24 mouse cellular contexts compared by ENCODE assay signal in genomic region chr11:35292228-35292747, GRCm38 (mm10).
DNase-seq lines count a peak whose midpoint lies in the region; ATAC-seq and TF ChIP-seq lines count a peak whose summit lies in the region.
"Had no signal": no experiment of that assay in that cellular context is flagged by ENCODE, and none has a peak within 500 bp of the region (broad histone marks: within the 10 kb centered on the region; RNA-seq: fewer than 3 reads in every experiment).

No protein-coding gene starts in this region.

- H3K9ac ChIP-seq in heart, embryonic 12.5 days = no peak overlapping the region
- H3K9ac ChIP-seq in heart, embryonic 15.5 days = no peak overlapping the region
- no peak overlapping the region for H3K9ac ChIP-seq in heart, adult 2 months (ENCODE audit: low read depth, low read length)
- no peak overlapping the region for H3K9ac ChIP-seq in kidney, embryonic 16.5 days (replicated peaks; ENCODE audit: low read length)
- H3K9ac ChIP-seq: embryonic facial prominence, embryonic 13.5 days; forebrain, embryonic 12.5 days had no signal

- WGBS in heart, embryonic 12.5 days = 49% methylated on average over 8 of the region's 8 CpGs
- WGBS in heart, embryonic 15.5 days = 44% methylated on average over 8 of the region's 8 CpGs
- WGBS in heart, adult 2 months = 59% methylated on average over 8 of the region's 8 CpGs
- WGBS in kidney, embryonic 16.5 days = 82% methylated on average over 8 of the region's 8 CpGs

- peaks cover 46% of the 10 kb centered on the region for H3K4me1 ChIP-seq in heart, embryonic 12.5 days (replicated peaks)
- H3K4me1 ChIP-seq in heart, embryonic 15.5 days (replicated peaks) = peaks cover 43% of the 10 kb centered on the region
- H3K4me1 ChIP-seq in heart, adult 2 months (ENCODE audit: control insufficient read depth, insufficient read depth, low read length) = peaks cover 8% of the 10 kb centered on the region
- H3K4me1 ChIP-seq in megakaryocyte, embryonic 14.5 days = no peaks in the 10 kb centered on the region
- peaks cover 28% of the 10 kb centered on the region for H3K4me1 ChIP-seq in kidney, embryonic 16.5 days (ENCODE audit: insufficient read depth, low read length)

- no peaks in the 10 kb centered on the region for H3K9me3 ChIP-seq in heart, embryonic 12.5 days (replicated peaks)
- H3K9me3 ChIP-seq in heart, embryonic 15.5 days (replicated peaks) = no peaks in the 10 kb centered on the region
- peaks cover 5% of the 10 kb centered on the region; the same call in 1 of the 2 replicates for H3K9me3 ChIP-seq in megakaryocyte, embryonic 14.5 days
- H3K9me3 ChIP-seq in kidney, embryonic 16.5 days (ENCODE audit: low read length) = no peaks in the 10 kb centered on the region
- H3K9me3 ChIP-seq: embryonic facial prominence, embryonic 13.5 days; forebrain, embryonic 12.5 days had no signal

- intact Hi-C loops in heart, adult 2 months (cut with DNase I) = loop anchor here (5.0 kb wide), 1 partner anchor 60 kb away; no protein-coding TSS in a partner anchor

- no peaks in the 10 kb centered on the region for H3K79me2 ChIP-seq in heart, adult 2 months (replicated peaks; ENCODE audit: control insufficient read depth, insufficient read depth, low read length)

- no peaks in the 10 kb centered on the region for H3K36me3 ChIP-seq in heart, embryonic 12.5 days
- H3K36me3 ChIP-seq in heart, embryonic 15.5 days = no peaks in the 10 kb centered on the region
- no peaks in the 10 kb centered on the region for H3K36me3 ChIP-seq in heart, adult 2 months (ENCODE audit: control insufficient read depth, insufficient read depth, low read length)
- H3K36me3 ChIP-seq in megakaryocyte, embryonic 14.5 days (replicated peaks; ENCODE audit: low read length) = no peaks in the 10 kb centered on the region
- H3K36me3 ChIP-seq in kidney, embryonic 16.5 days (ENCODE audit: insufficient read depth, low read length) = no peaks in the 10 kb centered on the region
- H3K36me3 ChIP-seq: embryonic facial prominence, embryonic 13.5 days; forebrain, embryonic 12.5 days had no signal

- no peak for TF ChIP-seq EP300 in heart, adult 2 months (IDR thresholded peaks at IDR 0.05; ENCODE audit: insufficient read depth, low read depth, low read length)

- H3K27ac ChIP-seq in heart, embryonic 12.5 days (ENCODE audit: poor library complexity, severe bottlenecking) = no peak overlapping the region; the same call in 1 of the 2 replicates
- peak overlapping the region; percentile 82 for H3K27ac ChIP-seq in heart, embryonic 15.5 days
- H3K27ac ChIP-seq in heart, adult 2 months = no peak overlapping the region
- H3K27ac ChIP-seq in kidney, embryonic 16.5 days (ENCODE audit: low read length) = no peak overlapping the region
- H3K27ac ChIP-seq: embryonic facial prominence, embryonic 13.5 days; forebrain, embryonic 12.5 days had no signal

- H3K4me3 ChIP-seq in heart, embryonic 12.5 days = no peak overlapping the region
- H3K4me3 ChIP-seq in heart, embryonic 15.5 days = no peak overlapping the region
- H3K4me3 ChIP-seq in heart, adult 2 months = no peak overlapping the region
- peak overlapping the region; percentile 47 for H3K4me3 ChIP-seq in megakaryocyte, embryonic 14.5 days (replicated peaks)
- H3K4me3 ChIP-seq in kidney, embryonic 16.5 days (ENCODE audit: low read length) = no peak overlapping the region
- H3K4me3 ChIP-seq: embryonic facial prominence, embryonic 13.5 days; forebrain, embryonic 12.5 days had no signal

- no peak for TF ChIP-seq CTCF in heart, adult 2 months (IDR thresholded peaks at IDR 0.05)

- no peak for ATAC-seq in heart, embryonic 12.5 days (ENCODE audit: insufficient number of reproducible peaks, low FRiP score)
- no peak for ATAC-seq in heart, embryonic 15.5 days (replicated peaks; ENCODE audit: insufficient number of reproducible peaks, insufficient read depth, low FRiP score, low read depth)
- ATAC-seq in megakaryocyte, adult 5-6 weeks (ENCODE audit: poor library complexity, severe bottlenecking) = no peak
- no peak for ATAC-seq in kidney, embryonic 16.5 days (ENCODE audit: low FRiP score, low TSS enrichment)
- ATAC-seq: activated CD4-positive, CD25-positive, alpha-beta regulatory T cell, adult 4 months; CD4-positive, CD25-positive, alpha-beta regulatory T cell, adult 4 months; forebrain, embryonic 16.5 days; hindbrain, embryonic 16.5 days; inflammation-experienced regulatory T-cells, adult 6 months; intestine, postnatal 0 days; Patski had no signal

- H3K27me3 ChIP-seq in heart, embryonic 12.5 days (replicated peaks) = no peaks in the 10 kb centered on the region
- no peaks in the 10 kb centered on the region for H3K27me3 ChIP-seq in heart, embryonic 15.5 days
- no peaks in the 10 kb centered on the region for H3K27me3 ChIP-seq in heart, adult 2 months (ENCODE audit: control insufficient read depth, insufficient read depth, low read length)
- H3K27me3 ChIP-seq in megakaryocyte, embryonic 14.5 days (replicated peaks) = no peaks in the 10 kb centered on the region
- H3K27me3 ChIP-seq in kidney, embryonic 16.5 days (ENCODE audit: insufficient read depth, low read length) = no peaks in the 10 kb centered on the region
- H3K27me3 ChIP-seq: embryonic facial prominence, embryonic 13.5 days; Patski had no signal

- H3K4me2 ChIP-seq in heart, embryonic 12.5 days = no peak overlapping the region
- no peak overlapping the region for H3K4me2 ChIP-seq in heart, embryonic 15.5 days
- no peak overlapping the region for H3K4me2 ChIP-seq in kidney, embryonic 16.5 days (replicated peaks; ENCODE audit: low read depth, low read length)
- H3K4me2 ChIP-seq: embryonic facial prominence, embryonic 13.5 days; forebrain, embryonic 12.5 days; heart, embryonic 11.5 days had no signal

- no peak for TF ChIP-seq POLR2A in heart, adult 2 months (IDR thresholded peaks at IDR 0.05; ENCODE audit: insufficient read depth, low read depth, low read length)

- DNase-seq in heart, adult 11 months = peak; percentile 86
- DNase-seq in heart, adult 2 months = no peak
- DNase-seq: adrenal gland, postnatal 14 days; B cell, adult 2 months; cerebellum, adult 11-12 months; cerebellum, adult 9-10 months; cerebellum, postnatal 25 days; gastrocnemius, postnatal 10 days; kidney, adult 8-10 months had no signal
